Mouse (Mus musculus): ENCODE measurements around the gene Ltb4r1.

Ltb4r1 gene

DNA sequence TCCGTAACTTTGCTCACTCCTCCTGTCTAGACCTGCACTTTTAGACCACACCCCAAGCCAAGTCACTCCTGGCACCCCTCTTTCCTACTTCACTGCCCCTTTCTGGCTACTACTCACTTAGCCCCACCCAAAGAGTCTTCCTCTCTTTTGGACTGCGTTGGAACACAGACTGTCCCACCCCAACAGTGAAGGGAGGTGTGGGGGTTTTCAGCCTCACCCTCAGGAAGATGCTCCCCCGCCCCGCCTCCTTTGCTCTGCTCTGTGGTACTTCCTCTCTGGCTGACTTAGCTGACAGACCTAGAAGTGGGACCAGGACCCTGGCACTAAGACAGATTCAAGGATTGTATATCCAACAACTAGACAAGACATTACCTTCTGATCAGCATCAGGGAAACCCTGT, at the start of gene Ltb4r1:
Gene Ltb4r1 (plus strand): TSS at position 267 of the 400 bp plus-strand sequence.
- DNase-seq, result no peak

DNA sequence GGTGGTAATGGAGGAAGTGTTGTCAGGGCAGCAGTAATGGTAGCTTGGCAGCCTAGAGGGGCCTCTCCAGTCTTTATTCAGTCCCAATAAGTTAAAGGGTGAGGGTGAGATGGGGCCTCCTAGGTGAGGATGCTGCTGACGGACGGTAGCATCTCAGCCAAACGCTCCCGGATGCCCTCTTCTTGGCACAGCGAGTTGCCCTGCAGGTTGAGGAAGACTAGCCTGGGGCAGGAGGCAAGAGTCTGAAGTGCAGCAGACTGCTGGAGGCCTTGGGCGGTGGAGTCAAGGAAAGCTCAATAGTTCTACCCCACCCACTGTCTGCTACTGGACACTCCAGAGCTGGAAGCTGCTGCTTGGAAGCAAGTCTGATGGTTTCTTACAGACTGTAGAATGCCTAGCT, 49.5 kb upstream of the Ltb4r1 start:
- no peak for DNase-seq

- no peak for DNase-seq
Measured at GRCm38 (mm10) chr14:55716884-55717283, 48.9 kb upstream of the Ltb4r1 start.

GRCm38 (mm10) chr14:55719737-55720136, 46.0 kb upstream of the Ltb4r1 start:
- DNase-seq, result no peak

DNA sequence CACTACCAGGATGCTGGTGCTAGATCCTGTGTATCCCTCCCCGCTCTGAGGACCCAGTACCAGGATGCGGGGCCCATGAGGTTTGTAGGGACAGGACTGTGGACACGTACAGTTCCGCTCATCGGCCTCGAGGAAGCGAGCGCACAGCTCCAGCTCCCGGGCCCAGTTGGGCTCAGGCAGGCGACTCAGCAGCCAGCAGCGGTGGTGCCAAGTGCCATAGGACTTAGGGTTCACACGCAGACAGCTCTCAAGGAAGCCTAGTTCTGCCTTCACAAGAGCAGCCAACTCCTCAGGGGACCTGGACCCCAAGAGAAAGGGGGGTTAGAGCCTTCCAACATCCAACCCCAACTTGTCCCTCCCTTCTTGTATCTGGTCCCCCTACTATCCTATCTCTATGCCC, 45.1 kb upstream of the Ltb4r1 start:
- DNase-seq, result no peak

GRCm38 (mm10) chr14:55721076-55721475, 44.7 kb upstream of the Ltb4r1 start:
- no peak for DNase-seq

DNA sequence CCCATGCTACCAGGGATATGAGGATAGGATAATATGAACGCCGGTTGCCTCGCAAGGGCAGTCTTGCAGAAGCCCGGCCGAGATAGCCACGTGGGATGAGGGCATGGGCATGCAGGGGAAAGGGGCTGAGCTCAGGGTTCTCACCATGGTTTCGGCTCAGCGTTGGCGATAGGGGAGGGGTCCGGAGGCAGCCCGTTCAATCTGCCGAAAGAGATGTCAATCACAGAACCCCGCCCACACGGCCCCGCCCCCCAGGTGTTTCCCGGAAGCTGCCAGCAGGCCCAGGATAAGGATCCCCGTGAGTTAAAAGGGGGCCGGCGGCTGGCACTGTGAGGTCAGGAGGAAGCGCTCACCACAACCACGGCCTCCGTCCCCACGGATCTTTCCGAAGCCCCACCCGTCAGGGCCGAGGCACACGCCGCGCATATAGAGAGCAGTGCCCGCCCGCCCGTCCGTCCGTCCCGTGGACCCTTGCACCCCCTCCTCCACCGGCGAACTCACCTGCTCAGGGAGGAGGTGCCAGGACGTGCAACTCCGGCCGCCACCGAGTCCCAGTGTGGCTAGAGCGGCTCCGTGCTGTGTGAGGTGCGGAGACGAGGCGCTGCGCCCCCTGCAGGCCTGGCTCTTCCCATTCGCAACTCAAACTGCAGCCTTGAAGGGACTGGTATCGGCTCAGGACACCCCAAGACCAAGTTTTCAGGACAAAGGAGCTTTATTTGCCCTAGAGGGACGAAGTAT, 43.9 kb upstream of the Ltb4r1 start, which contains the start of gene Rabggta:
Gene Rabggta (minus strand): TSS at position 564 of the 738 bp plus-strand sequence.
- DNase-seq, result peak; percentile 93 to 96

GRCm38 (mm10) chr14:55722438-55722945, 43.3 kb upstream of the Ltb4r1 start:
- no peak for DNase-seq

DNA sequence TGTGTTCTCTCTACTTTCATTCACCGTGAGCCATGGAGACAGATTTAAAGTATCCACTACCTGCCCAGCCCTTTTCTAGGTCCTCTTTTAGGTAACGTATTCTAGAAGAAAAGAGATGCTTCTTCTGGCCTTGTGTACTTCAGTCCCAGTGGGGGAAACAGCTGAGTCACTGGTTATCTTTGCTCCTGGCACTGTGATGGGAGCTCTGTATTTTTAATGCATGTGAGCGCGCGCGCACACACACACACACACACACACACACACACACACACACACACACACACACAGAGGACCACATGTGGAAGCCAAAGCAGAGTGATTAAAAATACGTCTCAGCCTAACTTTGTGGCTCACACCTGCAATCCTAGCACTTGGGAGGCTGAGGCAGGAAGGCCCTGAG, 42.3 kb upstream of the Ltb4r1 start:
- DNase-seq, result no peak

GRCm38 (mm10) chr14:55724411-55724871, 41.3 kb upstream of the Ltb4r1 start:
- peak; percentile 69 to 84 for DNase-seq

DNA sequence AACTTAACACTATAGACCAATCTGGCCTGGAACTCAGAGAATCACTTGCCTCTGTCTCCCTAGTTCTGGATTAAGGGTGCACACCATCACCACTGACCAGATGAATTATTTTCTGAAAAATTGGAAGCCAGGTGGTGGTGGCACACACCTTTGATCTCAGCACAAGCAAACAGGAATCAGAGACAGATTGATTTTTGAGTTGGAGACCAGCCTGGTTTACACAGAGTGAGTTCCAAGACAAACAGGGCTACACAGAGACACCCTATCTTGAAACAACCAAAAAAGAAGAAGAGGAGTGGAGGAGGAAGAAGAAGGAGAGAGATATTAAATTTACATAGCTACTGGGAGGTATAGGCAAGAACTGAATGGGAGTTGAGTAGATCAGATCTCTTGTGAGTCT, 39.5 kb upstream of the Ltb4r1 start:
- DNase-seq, result no peak

GRCm38 (mm10) chr14:55727889-55728685, 37.7 kb upstream of the Ltb4r1 start:
- DNase-seq, result no peak

GRCm38 (mm10) chr14:55730116-55730515, 35.6 kb upstream of the Ltb4r1 start:
- DNase-seq, result no peak

DNA sequence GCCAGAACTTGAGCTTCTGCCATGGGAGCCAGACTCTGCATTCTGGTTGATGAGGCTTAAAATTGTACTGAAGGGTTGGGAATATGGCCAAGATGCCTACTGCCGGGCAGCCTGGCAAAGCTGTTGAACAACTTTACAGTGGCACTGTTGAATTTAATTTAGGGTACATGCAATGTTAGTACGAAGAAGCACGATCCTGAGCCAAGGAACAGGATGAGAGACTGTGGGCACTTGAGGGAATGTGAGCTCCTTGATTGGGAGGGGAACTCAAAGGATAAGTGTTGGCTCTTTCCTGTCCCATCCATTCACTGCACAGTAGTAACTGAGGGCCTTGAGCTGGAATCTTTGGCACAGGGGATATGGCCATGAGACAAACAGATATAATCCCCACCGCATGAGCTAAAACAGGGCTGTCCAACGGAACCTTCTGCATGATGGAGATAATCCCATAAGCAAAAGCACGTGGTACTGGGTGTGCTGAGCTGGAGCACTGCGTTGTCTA, 35.2 kb upstream of the Ltb4r1 start:
- DNase-seq, result no peak

- DNase-seq, result no peak
Measured at GRCm38 (mm10) chr14:55733889-55734288, 31.9 kb upstream of the Ltb4r1 start.

GRCm38 (mm10) chr14:55734869-55735268, 30.9 kb upstream of the Ltb4r1 start:
- DNase-seq, result no peak

DNA sequence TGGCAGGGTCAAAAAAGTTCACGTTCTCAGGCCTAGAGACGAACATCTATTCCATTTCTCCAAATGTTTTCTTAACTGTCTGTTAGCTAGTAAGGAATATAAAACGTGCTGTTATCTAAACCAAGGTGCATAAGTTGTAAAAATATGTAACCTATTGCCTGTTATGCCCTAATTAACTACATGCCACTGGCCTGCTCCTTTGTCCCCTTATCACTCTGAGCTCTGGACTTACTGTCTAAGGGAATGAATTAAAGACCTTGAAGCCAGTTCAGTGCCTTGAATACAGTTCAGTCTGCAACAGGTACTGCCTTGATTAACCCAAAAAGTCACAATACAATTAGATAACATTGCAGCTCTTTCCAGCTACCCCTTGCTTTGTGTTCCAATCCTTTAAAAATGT, 30.4 kb upstream of the Ltb4r1 start:
- DNase-seq, result no peak

DNA sequence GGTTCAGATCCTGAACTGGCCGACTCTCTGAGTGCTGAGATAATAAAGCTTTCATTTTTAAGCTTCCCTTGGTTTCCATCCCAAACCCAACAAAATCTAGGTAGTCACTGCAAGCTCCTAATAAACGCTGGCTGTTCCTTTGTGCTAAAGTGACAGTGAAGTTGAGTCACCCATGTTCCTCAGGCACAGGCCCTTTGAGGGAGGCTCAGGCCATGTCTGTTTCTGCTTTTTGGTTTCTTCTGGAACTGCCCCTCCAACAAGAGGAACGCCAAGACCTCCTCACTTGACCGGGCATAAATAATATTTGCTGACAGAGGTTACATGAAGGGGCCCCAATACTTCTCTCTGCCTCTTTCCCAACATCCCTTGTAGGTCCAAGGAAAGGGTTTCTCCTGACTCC, 30.0 kb upstream of the Ltb4r1 start:
- DNase-seq, result no peak

DNA sequence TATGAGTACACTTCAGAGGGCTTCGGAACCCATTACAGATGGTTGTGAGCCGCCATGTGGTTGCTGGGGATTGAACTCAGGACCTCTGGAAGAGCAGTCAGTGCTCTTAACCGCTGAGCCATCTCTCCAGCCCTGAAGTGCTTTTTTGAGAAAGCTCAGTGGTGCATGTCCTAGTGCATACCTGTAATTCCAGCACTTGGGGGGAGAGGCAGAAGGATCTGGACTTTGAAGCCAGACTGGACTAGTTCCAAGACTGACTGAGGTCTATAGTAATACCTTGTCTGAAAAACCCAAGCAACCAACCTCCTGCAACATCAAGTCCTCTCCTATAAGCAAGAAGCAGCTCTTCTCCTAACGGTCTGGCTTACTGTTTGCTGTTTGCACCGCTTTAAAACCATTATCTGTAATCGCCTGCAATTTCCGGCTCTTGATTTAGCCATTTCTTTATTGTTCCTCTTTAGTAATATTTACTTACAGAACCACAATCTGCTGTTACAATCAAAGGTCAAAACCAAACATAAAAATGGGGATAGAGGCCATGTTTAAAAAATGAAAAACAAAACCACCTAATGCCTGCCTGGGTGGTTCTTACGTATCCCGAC, 28.6 kb upstream of the Ltb4r1 start:
- DNase-seq, result no peak

- DNase-seq, result peak; percentile 65 to 74
Measured at GRCm38 (mm10) chr14:55743711-55744110, 22.1 kb upstream of the Ltb4r1 start.

DNA sequence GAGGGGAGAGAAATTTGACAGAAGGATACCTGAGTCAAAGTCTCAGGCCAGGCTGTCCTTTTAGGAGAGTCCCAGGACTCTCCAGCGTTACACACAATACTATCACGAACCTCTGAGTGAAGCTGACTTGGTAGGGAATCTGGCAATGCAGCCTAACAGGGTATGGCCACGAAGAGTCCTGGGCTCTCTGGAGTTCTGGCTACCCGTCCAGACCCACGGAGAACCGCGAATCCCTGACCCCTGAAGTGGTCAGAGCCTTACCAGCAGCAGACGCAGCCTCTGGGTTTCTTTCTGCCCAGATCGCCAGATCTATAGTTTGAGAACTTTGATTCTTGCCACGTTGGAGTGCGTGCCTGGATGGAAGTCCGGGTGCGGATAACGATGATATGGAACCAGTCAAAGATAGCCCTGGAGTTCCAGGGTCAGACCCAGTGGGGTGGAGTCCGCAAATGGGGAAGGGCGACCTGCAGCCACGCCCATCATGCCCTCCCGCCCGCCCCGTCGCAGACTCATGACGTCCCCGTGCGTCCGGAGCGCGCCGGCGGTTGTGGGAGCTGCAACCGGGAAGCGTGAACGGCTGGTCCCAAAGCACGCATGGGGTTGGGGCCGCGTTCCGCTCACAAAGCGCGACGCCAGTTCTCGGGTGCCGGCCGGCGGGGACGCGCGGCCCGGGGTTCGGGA, 20.4 kb upstream of the Ltb4r1 start, which contains the start of the genes Dhrs1 and Nop9:
Gene Dhrs1 (minus strand): TSS at position 511 of the 681 bp plus-strand sequence.
Gene Nop9 (plus strand): TSS at position 514 of the 681 bp plus-strand sequence.
- peak; percentile 75 for DNase-seq

DNA sequence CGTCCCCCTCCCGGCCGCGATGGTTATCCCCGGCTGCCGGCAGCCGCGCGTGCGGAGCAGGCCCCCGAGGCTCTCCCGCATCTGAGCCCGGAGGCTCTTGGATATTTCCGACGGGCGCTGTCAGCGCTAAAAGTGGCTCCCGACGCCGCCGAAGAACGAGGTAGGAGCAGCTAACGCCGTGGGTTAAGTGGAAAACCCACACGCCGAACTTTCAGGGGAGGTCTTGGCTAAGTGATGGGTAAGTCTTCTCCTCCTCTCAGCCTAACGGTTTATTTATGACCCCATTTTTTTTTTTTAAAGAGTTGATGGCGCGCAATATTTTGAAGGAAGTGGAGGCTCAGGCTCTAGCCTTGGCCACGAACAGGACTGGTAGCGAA, 19.9 kb upstream of the Ltb4r1 start:
- DNase-seq, result no peak

Measured in thymus, adult 18-20 months (tissue).